Mouse (Mus musculus) small intestine, adult 2 months (tissue): ENCODE data around the gene Gm17651.

Source experiments
- CTCF ChIP-seq: fragments of 200-500 bp; IDR thresholded peaks from 2 replicates; pipeline ENCODE4 v1.5.1; 2012; ENCODE audit warnings: low read depth, mild to moderate bottlenecking, control low read depth, inconsistent platforms, low read length, moderate library complexity, mixed read lengths; ENCODE audit not compliant: insufficient replicate concordance, insufficient read length; ENCODE audit errors: extremely low read depth
- POLR2A ChIP-seq: fragments of 200-500 bp; IDR thresholded peaks from 2 replicates; pipeline ENCODE4 v1.6.1; 2012; ENCODE audit warnings: low read depth, mild to moderate bottlenecking, control low read depth, inconsistent platforms, low read length, moderate library complexity

DNA sequence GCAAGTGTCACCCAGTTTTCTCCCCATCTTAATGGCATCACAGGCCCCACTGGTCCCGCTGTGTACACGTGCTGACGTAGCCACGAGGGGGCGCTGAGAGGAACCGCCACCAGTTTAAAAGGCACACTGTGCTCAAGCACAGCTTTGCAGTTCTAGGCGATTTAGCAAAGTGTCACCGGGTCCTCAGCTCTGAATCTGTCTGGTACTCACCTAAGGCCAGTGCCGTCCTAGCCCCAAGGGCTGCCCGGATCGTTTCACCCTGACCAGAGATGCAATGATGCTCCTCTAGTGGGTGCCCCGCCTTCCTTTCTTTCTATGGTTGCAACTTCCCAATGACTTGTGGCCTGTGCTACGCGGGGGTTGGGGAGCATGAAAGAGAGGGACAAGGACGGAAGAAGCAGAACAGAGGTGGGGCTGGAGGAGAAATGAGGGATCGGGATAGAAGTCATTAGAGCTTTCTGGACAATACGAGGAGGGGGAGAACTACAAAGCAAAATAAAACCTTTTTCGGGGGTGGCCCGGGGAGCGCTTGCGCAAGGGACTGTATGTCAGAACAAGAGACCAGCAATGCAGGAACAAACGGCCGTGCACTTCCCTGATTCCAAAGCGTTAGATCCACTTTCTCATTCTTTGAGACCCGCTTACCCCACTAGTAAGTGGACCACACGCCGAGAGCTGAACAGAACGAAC, 6.3 kb upstream of the Gm17651 start:
- TF ChIP-seq CTCF: peak; percentile 85; the same call in 1 of the 2 replicates
- no peak for TF ChIP-seq POLR2A
